Mouse (Mus musculus): ENCODE results near the gene Hoxb4. TPM values are rescaled to one million over a fixed set of nuclear protein-coding genes. Genes with fewer than 3 reads are reported as not detected.

The Hoxb4 gene
- polyA plus RNA-seq, 1 experiment, result 2.6 TPM

DNA sequence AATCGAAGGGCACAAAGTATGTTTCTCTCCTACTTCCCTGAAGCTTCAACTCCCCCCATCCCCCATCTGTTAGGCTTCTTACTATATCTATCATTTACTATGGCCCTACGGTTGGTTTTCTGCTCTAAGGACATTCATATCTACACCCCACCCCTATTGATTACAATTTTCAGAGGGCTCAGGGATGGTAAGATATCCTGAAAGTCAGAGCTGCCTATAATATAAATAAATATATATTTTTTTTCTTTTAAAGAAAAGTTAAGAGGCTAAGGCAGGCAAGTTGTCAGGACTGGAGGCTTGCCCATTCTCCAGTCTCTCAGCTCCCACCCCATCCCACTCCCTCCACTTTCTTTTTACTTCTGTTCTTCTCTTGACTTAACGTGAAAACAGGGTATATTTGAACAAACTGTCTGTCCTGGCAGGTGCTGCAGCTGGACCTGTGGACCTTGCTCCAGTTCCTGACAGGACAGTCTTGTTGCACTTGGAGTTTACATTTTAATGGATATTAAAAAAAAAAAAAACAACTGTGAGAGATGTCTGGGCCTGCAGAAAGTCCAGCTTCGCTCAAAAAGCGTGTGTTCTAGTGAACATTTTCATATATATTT, 29.0 kb downstream of the Hoxb4 start:
- TF ChIP-seq CTCF (IDR thresholded peaks at IDR 0.05; ENCODE audit: extremely low read depth, insufficient read depth, insufficient read length, insufficient replicate concordance) (no peak), POLR2A (IDR thresholded peaks at IDR 0.05; ENCODE audit: low read depth, low read length) (no peak)
- WGBS, result 84% methylated on average over 5 of the region's 5 CpGs
- Histone ChIP-seq H3K4me3 (ENCODE audit: extremely low read depth, insufficient read depth, insufficient read length) (no peak overlapping the region), H3K27ac (ENCODE audit: insufficient read depth, low read length) (no peak overlapping the region), H3K4me1 (ENCODE audit: control insufficient read depth, insufficient read depth, insufficient read length) (no peaks in the 10 kb centered on the region), H3K36me3 (ENCODE audit: control insufficient read depth, insufficient read depth, low read length) (no peaks in the 10 kb centered on the region), H3K27me3 (ENCODE audit: control insufficient read depth, insufficient read depth, low read length) (peaks cover 7% of the 10 kb centered on the region; the same call in 1 of the 2 replicates)
- DNase-seq (ENCODE audit: low read depth in 1 of 2, low spot score in 2 of 2), result no peak

DNA sequence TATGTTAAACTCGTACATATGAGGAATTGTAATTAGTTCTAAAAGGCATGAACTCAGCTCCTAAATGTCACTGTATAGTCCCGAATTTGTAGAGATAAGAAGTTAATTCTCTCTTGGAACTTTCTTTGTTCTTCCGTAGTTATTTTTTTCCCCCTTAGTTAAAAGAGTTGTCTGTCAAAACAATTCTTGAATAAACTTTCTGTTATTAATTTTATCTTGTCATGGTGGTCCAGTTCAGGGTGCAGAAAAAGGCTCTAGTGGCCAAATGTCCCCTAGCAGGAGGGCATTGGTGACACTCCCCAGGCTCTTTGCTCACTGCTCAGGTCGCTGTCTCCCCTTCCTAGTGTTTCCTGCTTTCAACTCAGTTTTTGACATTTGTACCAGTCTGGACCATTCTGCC, 29.6 kb downstream of the Hoxb4 start:
- H3K4me1 ChIP-seq (ENCODE audit: control insufficient read depth, insufficient read depth, insufficient read length), result peaks cover under 1% of the 10 kb centered on the region; the same call in 1 of the 2 replicates
- no peak for DNase-seq (ENCODE audit: low read depth in 1 of 2, low spot score in 2 of 2)
- H3K27ac ChIP-seq (ENCODE audit: insufficient read depth, low read length), result no peak overlapping the region
- H3K4me3 ChIP-seq (ENCODE audit: extremely low read depth, insufficient read depth, insufficient read length), result no peak overlapping the region
- no peaks in the 10 kb centered on the region for H3K36me3 ChIP-seq (ENCODE audit: control insufficient read depth, insufficient read depth, low read length)
- 69% methylated on average over 4 of the region's 4 CpGs for WGBS
- H3K27me3 ChIP-seq (ENCODE audit: control insufficient read depth, insufficient read depth, low read length), result peaks cover 11% of the 10 kb centered on the region
- TF ChIP-seq POLR2A (IDR thresholded peaks at IDR 0.05; ENCODE audit: low read depth, low read length), result no peak
- TF ChIP-seq CTCF (IDR thresholded peaks at IDR 0.05; ENCODE audit: extremely low read depth, insufficient read depth, insufficient read length, insufficient replicate concordance), result no peak

- 66% methylated on average over 21 of the region's 21 CpGs for WGBS
- Histone ChIP-seq H3K27me3 (ENCODE audit: control insufficient read depth, insufficient read depth, low read length) (peaks cover 17% of the 10 kb centered on the region), H3K4me1 (ENCODE audit: control insufficient read depth, insufficient read depth, insufficient read length) (peaks cover 5% of the 10 kb centered on the region), H3K27ac (ENCODE audit: insufficient read depth, low read length) (no peak overlapping the region), H3K4me3 (ENCODE audit: extremely low read depth, insufficient read depth, insufficient read length) (no peak overlapping the region), H3K36me3 (ENCODE audit: control insufficient read depth, insufficient read depth, low read length) (no peaks in the 10 kb centered on the region)
- TF ChIP-seq CTCF (IDR thresholded peaks at IDR 0.05; ENCODE audit: extremely low read depth, insufficient read depth, insufficient read length, insufficient replicate concordance), result no peak
- no peak for TF ChIP-seq POLR2A (IDR thresholded peaks at IDR 0.05; ENCODE audit: low read depth, low read length)
- DNase-seq (ENCODE audit: low read depth in 1 of 2, low spot score in 2 of 2), result no peak
Measured at GRCm38 (mm10) chr11:96348141-96348928, 30.3 kb downstream of the Hoxb4 start.

DNA sequence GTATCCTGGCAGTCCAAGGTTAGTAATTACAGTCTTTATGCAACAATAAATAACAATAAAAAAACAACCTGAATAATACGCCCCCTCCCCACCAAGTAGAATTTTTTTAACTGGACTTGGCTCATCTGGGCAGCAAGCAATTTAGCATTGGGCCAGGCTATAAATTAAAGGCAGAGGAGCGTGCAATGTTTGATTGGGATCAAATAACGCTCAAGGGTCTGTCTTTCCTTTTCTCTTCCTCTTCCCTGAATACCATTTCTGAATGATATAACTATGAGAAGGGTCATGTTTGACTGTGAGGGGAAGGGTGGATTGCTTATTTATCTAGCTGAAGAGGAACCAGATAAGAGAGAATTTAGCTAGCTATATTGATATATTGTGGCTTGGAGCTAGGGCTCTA, 30.9 kb downstream of the Hoxb4 start:
- H3K4me3 ChIP-seq (ENCODE audit: extremely low read depth, insufficient read depth, insufficient read length), result no peak overlapping the region
- 84% methylated on average over 3 of the region's 3 CpGs for WGBS
- TF ChIP-seq CTCF (IDR thresholded peaks at IDR 0.05; ENCODE audit: extremely low read depth, insufficient read depth, insufficient read length, insufficient replicate concordance) (no peak), POLR2A (IDR thresholded peaks at IDR 0.05; ENCODE audit: low read depth, low read length) (no peak)

DNA sequence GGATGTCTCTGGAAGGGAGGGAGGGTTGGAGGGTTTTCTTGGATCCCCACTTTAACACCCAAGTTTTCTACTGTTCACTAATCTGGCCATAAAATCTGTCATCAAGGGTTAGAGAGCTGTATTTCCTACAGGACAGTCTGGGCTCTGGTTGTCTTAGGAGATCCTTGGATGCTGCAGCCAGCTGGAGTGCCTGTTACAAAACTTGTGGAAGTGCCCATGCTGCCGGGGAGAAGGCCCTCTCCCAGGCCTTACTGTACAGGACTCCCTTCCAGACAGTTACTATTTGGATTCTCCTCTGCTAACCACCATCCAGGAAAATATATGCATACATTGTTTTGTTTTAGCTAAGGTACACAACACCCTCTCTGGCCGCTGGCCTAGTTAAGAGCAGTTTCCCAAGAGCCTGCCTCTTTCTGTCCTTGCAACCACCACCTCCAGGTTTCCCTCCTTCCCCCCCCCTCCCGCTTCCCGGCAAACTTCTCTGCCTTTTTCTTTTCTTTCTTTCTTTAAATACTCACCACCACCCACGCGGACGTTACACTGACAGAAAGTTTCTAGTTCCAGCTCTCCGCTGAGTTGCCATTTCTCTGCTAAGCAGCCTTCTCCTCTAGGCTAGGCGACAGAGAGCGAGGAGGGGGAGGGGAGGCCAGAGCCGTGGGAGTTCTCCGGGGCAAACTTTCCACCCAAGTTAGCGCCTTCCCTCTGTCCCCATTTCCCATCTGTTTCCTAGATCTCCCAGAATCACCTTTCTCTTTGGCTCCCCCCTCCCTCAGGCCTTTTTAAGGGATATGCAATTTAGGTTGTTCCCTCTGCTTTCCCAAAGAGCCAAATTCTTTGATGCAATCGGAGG, 31.6 kb downstream of the Hoxb4 start:
- Histone ChIP-seq H3K36me3 (ENCODE audit: control insufficient read depth, insufficient read depth, low read length) (no peaks in the 10 kb centered on the region), H3K4me3 (ENCODE audit: extremely low read depth, insufficient read depth, insufficient read length) (no peak overlapping the region), H3K27ac (ENCODE audit: insufficient read depth, low read length) (peak overlapping the region; percentile 41), H3K27me3 (ENCODE audit: control insufficient read depth, insufficient read depth, low read length) (peaks cover 23% of the 10 kb centered on the region), H3K4me1 (ENCODE audit: control insufficient read depth, insufficient read depth, insufficient read length) (peaks cover 5% of the 10 kb centered on the region)
- WGBS, result 69% methylated on average over 14 of the region's 14 CpGs
- TF ChIP-seq POLR2A (IDR thresholded peaks at IDR 0.05; ENCODE audit: low read depth, low read length) (no peak), CTCF (IDR thresholded peaks at IDR 0.05; ENCODE audit: extremely low read depth, insufficient read depth, insufficient read length, insufficient replicate concordance) (no peak)
- DNase-seq (ENCODE audit: low read depth in 1 of 2, low spot score in 2 of 2), result no peak

More for the DNA sequence above, 30.9 kb downstream of the Hoxb4 start:
- H3K4me1 ChIP-seq (ENCODE audit: control insufficient read depth, insufficient read depth, insufficient read length), result peaks cover 5% of the 10 kb centered on the region
- no peak for DNase-seq (ENCODE audit: low read depth in 1 of 2, low spot score in 2 of 2)
- peaks cover 20% of the 10 kb centered on the region for H3K27me3 ChIP-seq (ENCODE audit: control insufficient read depth, insufficient read depth, low read length)
- no peaks in the 10 kb centered on the region for H3K36me3 ChIP-seq (ENCODE audit: control insufficient read depth, insufficient read depth, low read length)
- no peak overlapping the region for H3K27ac ChIP-seq (ENCODE audit: insufficient read depth, low read length)

DNA sequence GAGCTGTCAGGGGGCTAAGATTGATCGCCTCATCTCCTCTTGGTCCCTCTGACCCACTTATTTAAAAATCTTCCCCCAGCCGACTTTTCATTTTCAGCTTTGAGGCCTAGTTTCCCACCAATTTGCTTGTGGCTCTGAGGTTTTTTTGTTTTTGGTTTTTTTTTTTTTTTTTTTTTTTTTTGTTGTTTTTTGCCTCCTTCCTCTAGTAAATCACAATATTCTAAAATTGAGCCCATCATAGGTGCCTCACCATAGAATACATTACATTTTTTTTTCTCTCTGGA, 32.2 kb downstream of the Hoxb4 start, which contains the start of gene Hoxb2:
TSS of gene Hoxb2 (plus strand) at position 185 of the 284 bp plus-strand sequence.
- peaks cover 27% of the 10 kb centered on the region for H3K27me3 ChIP-seq (ENCODE audit: control insufficient read depth, insufficient read depth, low read length)
- TF ChIP-seq POLR2A (IDR thresholded peaks at IDR 0.05; ENCODE audit: low read depth, low read length) (no peak), CTCF (IDR thresholded peaks at IDR 0.05; ENCODE audit: extremely low read depth, insufficient read depth, insufficient read length, insufficient replicate concordance) (no peak)
- no peak within 1 kb of the TSS for H3K4me3 ChIP-seq (ENCODE audit: extremely low read depth, insufficient read depth, insufficient read length)
- peaks cover 5% of the 10 kb centered on the region for H3K4me1 ChIP-seq (ENCODE audit: control insufficient read depth, insufficient read depth, insufficient read length)
- no peak for DNase-seq (ENCODE audit: low read depth in 1 of 2, low spot score in 2 of 2)
- WGBS, result 70% methylated on average over 2 of the region's 2 CpGs
- H3K36me3 ChIP-seq (ENCODE audit: control insufficient read depth, insufficient read depth, low read length), result no peaks in the 10 kb centered on the region
- H3K27ac ChIP-seq (ENCODE audit: insufficient read depth, low read length), result peak within 1 kb of the TSS; percentile 41

Measured in spleen, adult 2 months (tissue).